Mouse (Mus musculus) kidney, postnatal 0 days (tissue): ENCODE results near the gene Higd1c. TPM values are rescaled to one million over a fixed set of nuclear protein-coding genes. Genes with fewer than 3 reads are reported as not detected.
"Not testable (repeated sequence)": the region's sequence is repeated elsewhere in the genome, so short reads cannot be mapped to it uniquely, and the experiment has no call there.

Experiments
- ATAC-seq: fragments of 200-750 bp; cut with Nextera tagmentation; replicated peaks from 2 replicates; pipeline ENCODE4 v1.8.0; 2017; ENCODE audit warnings: low read depth, moderate number of reproducible peaks, moderate TSS enrichment, moderate library complexity; ENCODE audit not compliant: low FRiP score
- DNase-seq: peaks from one replicate; pipeline ENCODE4 v3.0.0-alpha.2; 2016; ENCODE audit warnings: low spot score
- H3K27ac ChIP-seq: fragments of 300-500 bp; sonication (generic); 2 replicates; pipeline ENCODE4 v1.5.1; 2014; ENCODE audit warnings: mild to moderate bottlenecking
- H3K27me3 ChIP-seq: fragments of 300-500 bp; sonication (generic); 2 replicates; pipeline ENCODE4 v1.6.1; 2014; ENCODE audit warnings: low read length, mixed read lengths; ENCODE audit not compliant: insufficient read depth
- H3K36me3 ChIP-seq: fragments of 300-500 bp; sonication (generic); 2 replicates; pipeline ENCODE4 v1.6.1; 2014; ENCODE audit warnings: low read length, mixed read lengths; ENCODE audit not compliant: insufficient read depth
- H3K4me1 ChIP-seq: fragments of 300-500 bp; sonication (generic); replicated peaks from 2 replicates; pipeline ENCODE4 v1.6.1; 2014; ENCODE audit warnings: antibody characterized with exemption, low read length, mixed read lengths; ENCODE audit not compliant: insufficient read depth
- H3K4me2 ChIP-seq: fragments of 300-500 bp; sonication (generic); 2 replicates; pipeline ENCODE4 v1.6.1; 2014; ENCODE audit warnings: mild to moderate bottlenecking, low read length, moderate library complexity, mixed read lengths
- H3K4me3 ChIP-seq: fragments of 300-500 bp; sonication (generic); replicated peaks from 2 replicates; pipeline ENCODE4 v1.5.1; 2014; ENCODE audit warnings: low read depth, low read length
- H3K9ac ChIP-seq: fragments of 300-500 bp; sonication (generic); 2 replicates; pipeline ENCODE4 v1.6.1; 2014; ENCODE audit warnings: low read depth, low read length
- H3K9me3 ChIP-seq: fragments of 300-500 bp; sonication (generic); replicated peaks from 2 replicates; pipeline ENCODE4 v1.6.1; 2016; ENCODE audit warnings: low read length, inconsistent platforms, mixed read lengths
- CTCF ChIP-seq: IDR thresholded peaks from 2 replicates; pipeline ENCODE4 v1.5.1; 2016; ENCODE audit warnings: antibody characterized with exemption, low read depth, mild to moderate bottlenecking, moderate library complexity
- WGBS: fragments of 180-500 bp; shearing (Covaris S2); extraction: QIAGEN DNeasy Blood & Tissue Kit; methylation state at CpG from one replicate; pipeline ENCODE4 v1.1.7; 2014; 5-methylcytosine and 5-hydroxymethylcytosine counted together
- polyA plus RNA-seq: library from polyadenylated mRNA; unstranded; fragments of >200 nt; fragmentation: Nextera tagmentation; extraction: Ambion mirVana; gene quantifications from 2 replicates; pipeline ENCODE4 v1.2.1, GENCODE M21; 2015

Higd1c gene
- polyA plus RNA-seq, 1 experiment from 2014 or later = not detected

DNA sequence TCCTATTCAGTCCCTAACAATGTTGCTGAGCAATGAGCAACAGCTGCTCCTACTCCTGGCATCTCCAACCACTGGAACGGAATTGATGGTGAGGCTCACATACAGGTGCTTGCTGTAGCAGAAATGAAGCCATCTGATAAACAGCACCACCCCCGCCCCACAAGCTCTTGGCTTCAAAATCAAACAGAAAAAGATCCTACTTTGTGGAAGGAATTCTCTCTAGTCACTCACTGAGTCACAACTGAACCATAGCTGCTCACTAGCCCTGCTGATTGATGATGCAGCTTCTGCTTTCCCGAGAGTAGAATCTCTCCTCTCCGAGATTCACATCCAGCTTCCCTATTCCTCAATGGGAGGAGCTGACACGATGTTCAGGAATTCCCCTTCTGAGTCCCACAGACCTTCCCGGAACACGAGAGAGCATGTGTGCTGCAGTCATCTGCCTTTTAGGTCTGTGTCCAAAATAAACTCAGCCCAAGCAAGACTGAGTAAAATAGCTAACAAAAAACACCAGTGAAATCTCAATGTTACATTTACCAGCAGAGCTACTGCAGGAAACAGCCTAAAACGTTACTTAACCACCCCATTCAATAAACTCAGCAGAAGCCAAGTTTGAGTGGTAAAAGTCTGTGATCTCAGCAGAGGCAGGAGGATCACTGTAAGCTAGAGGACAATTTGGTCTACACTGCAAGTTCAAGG lies 56.9 kb downstream of the Higd1c start:
- Histone ChIP-seq H3K4me3 (peak overlapping the region; percentile 9; the same call in 1 of the 2 replicates), H3K36me3 (no peaks in the 10 kb centered on the region), H3K4me1 (peaks cover 20% of the 10 kb centered on the region; the same call in 1 of the 2 replicates), H3K4me2 (peak overlapping the region; percentile 96), H3K27me3 (no peaks in the 10 kb centered on the region), H3K9ac (peak overlapping the region; percentile 24; the same call in 1 of the 2 replicates), H3K27ac (peak overlapping the region; percentile 70), H3K9me3 (no peaks in the 10 kb centered on the region)
- ATAC-seq = no peak
- no peak for TF ChIP-seq CTCF
- 15% methylated on average over 8 of the region's 8 CpGs for WGBS
- DNase-seq = peak; percentile 59

- 27% methylated on average over 3 of the region's 3 CpGs for WGBS
- not testable (repeated sequence) for ATAC-seq, H3K9me3 ChIP-seq, H3K36me3 ChIP-seq, DNase-seq, H3K27me3 ChIP-seq
- peak within 1 kb of the TSS; percentile 86 for H3K4me3 ChIP-seq
- H3K27ac ChIP-seq = peak within 1 kb of the TSS; percentile 72
- H3K9ac ChIP-seq = peak within 1 kb of the TSS; percentile 88
- peak within 1 kb of the TSS; percentile 96 for H3K4me2 ChIP-seq
- peaks cover 20% of the 10 kb centered on the region; the same call in 1 of the 2 replicates for H3K4me1 ChIP-seq
These were observed 57.4 kb downstream of the Higd1c start, which contains the start of gene Gm5475 for GRCm38 (mm10) chr15:100421758-100422197. Gene Gm5475, plus strand, starts transcription at chr15:100422147.

- peak overlapping the region; percentile 72 for H3K27ac ChIP-seq
- WGBS = 3% methylated on average over 37 of the region's 44 CpGs
- DNase-seq (no peak), ATAC-seq (peak; percentile 48)
- peak overlapping the region; percentile 86 for H3K4me3 ChIP-seq
- no peaks in the 10 kb centered on the region for H3K36me3 ChIP-seq
- H3K4me2 ChIP-seq = peak overlapping the region; percentile 96
- peak overlapping the region; percentile 88 for H3K9ac ChIP-seq
- no peaks in the 10 kb centered on the region for H3K27me3 ChIP-seq
- H3K9me3 ChIP-seq = no peaks in the 10 kb centered on the region
- TF ChIP-seq CTCF = no peak
- H3K4me1 ChIP-seq = peaks cover 20% of the 10 kb centered on the region; the same call in 1 of the 2 replicates
These were observed 58.1 kb downstream of the Higd1c start for GRCm38 (mm10) chr15:100422476-100422875.

- Histone ChIP-seq H3K9me3 (no peaks in the 10 kb centered on the region), H3K4me1 (peaks cover 17% of the 10 kb centered on the region; the same call in 1 of the 2 replicates), H3K9ac (peak overlapping the region; percentile 88), H3K4me2 (peak overlapping the region; percentile 96), H3K27ac (peak overlapping the region; percentile 72), H3K36me3 (no peaks in the 10 kb centered on the region), H3K4me3 (peak overlapping the region; percentile 86), H3K27me3 (no peaks in the 10 kb centered on the region)
- ATAC-seq (peak; percentile 94), DNase-seq (peak; percentile 98)
- no peak for TF ChIP-seq CTCF
- 1% methylated on average over 57 of the region's 65 CpGs for WGBS
These were observed 58.8 kb downstream of the Higd1c start for GRCm38 (mm10) chr15:100422899-100423860.

GRCm38 (mm10) chr15:100423916-100424315 lies 59.6 kb downstream of the Higd1c start:
- peak overlapping the region; percentile 63 for H3K27ac ChIP-seq
- H3K4me3 ChIP-seq = peak overlapping the region; percentile 86
- 4% methylated on average over 14 of the region's 14 CpGs for WGBS
- H3K27me3 ChIP-seq = no peaks in the 10 kb centered on the region
- H3K9ac ChIP-seq = no peak overlapping the region
- H3K4me1 ChIP-seq = peaks cover 17% of the 10 kb centered on the region; the same call in 1 of the 2 replicates
- DNase-seq (peak; percentile 58), ATAC-seq (no peak)
- H3K4me2 ChIP-seq = peak overlapping the region; percentile 96
- peak; percentile 23; the same call in 1 of the 2 replicates for TF ChIP-seq CTCF
- no peaks in the 10 kb centered on the region for H3K9me3 ChIP-seq
- no peaks in the 10 kb centered on the region for H3K36me3 ChIP-seq
